Mouse (Mus musculus): ENCODE data around the gene Rnf215. TPM values are rescaled to one million over a fixed set of nuclear protein-coding genes. Genes with fewer than 3 reads are reported as not detected.
A peak's percentile ranks its signal among the peaks of the same experiment; 100 is the strongest.
"Not testable (repeated sequence)": the region's sequence is repeated elsewhere in the genome, so short reads cannot be mapped to it uniquely, and the experiment has no call there.

Rnf215 gene
- total RNA-seq, 2 experiments from 2014 or later: 3.3 to 4.5 TPM

GRCm38 (mm10) chr11:4113496-4113895 lies 21.5 kb upstream of the Rnf215 start:
- DNase-seq (ENCODE audit: low spot score): no peak

GRCm38 (mm10) chr11:4113970-4114369 lies 21.0 kb upstream of the Rnf215 start:
- no peak for DNase-seq (ENCODE audit: low spot score)

- not testable (repeated sequence) for DNase-seq (ENCODE audit: low spot score)
Observed at GRCm38 (mm10) chr11:4114541-4114940, 20.5 kb upstream of the Rnf215 start.

- no peak for DNase-seq (ENCODE audit: low spot score)
Observed at GRCm38 (mm10) chr11:4115407-4115806, 19.6 kb upstream of the Rnf215 start.

- no peak for DNase-seq (ENCODE audit: low spot score)
Observed at GRCm38 (mm10) chr11:4116458-4117141, 18.4 kb upstream of the Rnf215 start.

- no peak for DNase-seq (ENCODE audit: low spot score)
Observed at GRCm38 (mm10) chr11:4117372-4118071, 17.5 kb upstream of the Rnf215 start.

GRCm38 (mm10) chr11:4118081-4118921 lies 16.7 kb upstream of the Rnf215 start:
- DNase-seq (ENCODE audit: low spot score): peak; percentile 33

GRCm38 (mm10) chr11:4119635-4120034 lies 15.4 kb upstream of the Rnf215 start:
- no peak for DNase-seq (ENCODE audit: low spot score)

GRCm38 (mm10) chr11:4121691-4122090 lies 13.3 kb upstream of the Rnf215 start:
- no peak for DNase-seq (ENCODE audit: low spot score)

GRCm38 (mm10) chr11:4122226-4122625 lies 12.8 kb upstream of the Rnf215 start:
- no peak for DNase-seq (ENCODE audit: low spot score)

- no peak for DNase-seq (ENCODE audit: low spot score)
Observed at GRCm38 (mm10) chr11:4122742-4123579, 12.0 kb upstream of the Rnf215 start, which contains the start of gene Sec14l2. Gene Sec14l2, minus strand, starts transcription at chr11:4123415.

- no peak for DNase-seq (ENCODE audit: low spot score)
Observed at GRCm38 (mm10) chr11:4123922-4124321, 11.1 kb upstream of the Rnf215 start.

GRCm38 (mm10) chr11:4127059-4127458 lies 7.9 kb upstream of the Rnf215 start:
- DNase-seq (ENCODE audit: low spot score): no peak

GRCm38 (mm10) chr11:4128461-4128860 lies 6.5 kb upstream of the Rnf215 start:
- DNase-seq (ENCODE audit: low spot score): not testable (repeated sequence)

- no peak for DNase-seq (ENCODE audit: low spot score)
Observed at GRCm38 (mm10) chr11:4133450-4133849, 1.6 kb upstream of the Rnf215 start.

GRCm38 (mm10) chr11:4134400-4134799 lies 602 bp upstream of the Rnf215 start:
- DNase-seq (ENCODE audit: low spot score): no peak

- DNase-seq (ENCODE audit: low spot score): no peak
Observed at GRCm38 (mm10) chr11:4138964-4139363, 4.0 kb downstream of the Rnf215 start.

- DNase-seq (ENCODE audit: low spot score): no peak
Observed at GRCm38 (mm10) chr11:4141505-4141904, 6.5 kb downstream of the Rnf215 start.

- DNase-seq (ENCODE audit: low spot score): no peak
Observed at GRCm38 (mm10) chr11:4142352-4142751, 7.3 kb downstream of the Rnf215 start.

- DNase-seq (ENCODE audit: low spot score): no peak
Observed at GRCm38 (mm10) chr11:4143281-4144062, 8.5 kb downstream of the Rnf215 start.
